Mouse (Mus musculus): ENCODE data around the gene Sbp.

The Sbp gene

DNA sequence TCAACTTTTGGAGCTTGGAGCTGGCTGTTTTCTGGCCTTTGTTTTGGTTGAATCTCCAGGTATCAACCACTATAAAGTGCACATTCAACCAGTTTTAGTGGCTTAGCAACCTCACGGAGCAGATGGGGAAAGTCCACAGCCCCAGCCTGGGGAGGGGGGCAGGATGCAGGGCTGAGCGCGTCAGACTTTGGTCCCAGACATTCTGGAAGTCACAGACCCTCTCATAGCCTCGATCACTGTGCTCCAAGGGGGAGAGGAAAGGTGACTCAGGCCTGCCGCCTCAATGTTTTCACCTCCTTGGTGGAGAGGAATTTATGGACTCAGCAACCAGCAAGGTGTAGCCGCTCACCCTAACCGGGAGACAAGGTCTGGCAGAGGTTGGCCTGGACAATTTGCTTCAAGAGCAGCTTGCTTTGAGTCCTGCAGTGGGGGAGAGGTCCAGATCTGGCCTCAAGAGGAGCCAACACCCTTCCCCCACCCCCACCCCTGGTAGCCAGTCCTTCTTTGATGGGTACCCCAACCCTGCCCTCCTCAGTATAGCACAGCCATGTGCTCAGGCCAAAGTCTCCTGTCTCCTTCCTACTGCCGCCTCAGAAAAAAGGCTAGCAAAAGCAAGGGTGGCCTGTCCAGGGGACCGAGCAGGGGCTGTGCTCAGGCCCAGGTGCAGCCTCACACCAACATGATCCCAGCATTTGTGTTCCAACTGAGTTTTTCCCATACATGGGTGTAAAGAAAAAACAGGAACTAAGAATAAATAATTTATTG is 51.5 kb downstream of the Sbp start:
- DNase-seq, result no peak

DNA sequence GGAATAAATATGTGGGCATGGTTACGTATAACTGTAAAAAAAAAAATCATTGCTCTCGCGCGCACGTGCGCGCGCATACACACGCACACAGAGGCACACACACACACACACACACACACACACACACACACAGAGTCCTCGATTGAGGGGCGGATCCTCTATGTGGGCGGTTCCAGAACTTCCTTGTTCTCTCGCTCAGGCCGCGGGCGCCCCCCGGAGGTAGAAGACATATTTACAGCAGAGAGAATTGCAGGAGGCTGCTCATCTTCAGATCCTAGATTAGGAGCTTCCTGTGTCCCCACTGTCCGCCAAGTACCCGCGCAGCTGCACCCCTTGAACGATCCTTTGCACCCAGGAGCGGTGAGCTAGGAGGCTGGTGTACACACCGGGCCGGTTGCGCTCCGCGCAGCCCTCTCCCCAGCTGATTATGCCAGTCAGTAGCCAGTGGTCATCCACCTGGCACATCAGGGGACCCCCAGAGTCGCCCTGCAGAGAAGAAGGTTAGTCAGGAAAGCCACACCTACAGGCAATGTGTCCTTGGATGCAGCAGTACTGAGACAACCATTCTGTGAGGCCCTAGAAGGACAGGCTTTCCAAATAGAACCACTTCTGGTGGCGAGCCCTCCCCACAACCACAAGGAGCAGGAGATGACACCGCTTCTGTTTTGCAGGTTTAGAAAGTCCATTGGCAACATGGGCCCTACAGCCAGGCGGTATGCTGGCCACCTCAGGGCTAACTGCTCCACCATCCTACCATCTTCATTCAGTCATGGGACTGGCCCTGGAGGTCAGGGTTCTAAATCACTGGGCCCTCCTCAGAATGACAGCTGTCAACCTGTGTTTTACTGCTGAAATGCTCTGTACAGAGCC is 52.3 kb downstream of the Sbp start:
- peak; percentile 93 for DNase-seq

- DNase-seq, result no peak
Measured at GRCm38 (mm10) chr17:23994667-23995066, 53.2 kb downstream of the Sbp start.

All from thymus, postnatal 25 days (tissue).